Mouse (Mus musculus) lung, embryonic 14.5 days (tissue): ENCODE measurements around the gene Cd48. TPM values are rescaled to one million over a fixed set of nuclear protein-coding genes. Genes with fewer than 3 reads are reported as not detected.

Source experiments
- ATAC-seq: fragments of 200-750 bp; cut with Nextera tagmentation; 2 replicates; pipeline ENCODE4 v1.8.0; 2017; ENCODE audit warnings: mild to moderate bottlenecking, moderate TSS enrichment, moderate library complexity; ENCODE audit not compliant: insufficient read depth
- DNase-seq: peaks from one replicate; pipeline ENCODE4 v3.0.0-alpha.2; 2015
- H3K27ac ChIP-seq: fragments of 300-500 bp; sonication (generic); 2 replicates; pipeline ENCODE4 v1.5.1; 2014; ENCODE audit warnings: low read depth, mild to moderate bottlenecking, moderate library complexity
- H3K27me3 ChIP-seq: fragments of 300-500 bp; sonication (generic); 2 replicates; pipeline ENCODE4 v1.6.1; 2014; ENCODE audit warnings: low read length, control low read depth; ENCODE audit not compliant: insufficient read depth
- H3K36me3 ChIP-seq: fragments of 300-500 bp; sonication (generic); 2 replicates; pipeline ENCODE4 v1.6.1; 2014; ENCODE audit warnings: control low read depth; ENCODE audit not compliant: insufficient read depth
- H3K4me1 ChIP-seq: fragments of 300-500 bp; sonication (generic); 2 replicates; pipeline ENCODE4 v1.6.1; 2014; ENCODE audit warnings: antibody characterized with exemption, control low read depth; ENCODE audit not compliant: insufficient read depth
- H3K4me2 ChIP-seq: fragments of 300-500 bp; sonication (generic); 2 replicates; pipeline ENCODE4 v1.6.1; 2014; ENCODE audit warnings: mild to moderate bottlenecking
- H3K4me3 ChIP-seq: fragments of 300-500 bp; sonication (generic); 2 replicates; pipeline ENCODE4 v1.5.1; 2014; ENCODE audit warnings: low read depth, low read length
- H3K9ac ChIP-seq: fragments of 300-500 bp; sonication (generic); 2 replicates; pipeline ENCODE4 v1.6.1; 2014
- H3K9me3 ChIP-seq: fragments of 300-500 bp; sonication (generic); 2 replicates; pipeline ENCODE4 v1.6.1; 2016; ENCODE audit warnings: low read depth, low read length, control low read depth
- CTCF ChIP-seq: IDR thresholded peaks from 2 replicates; pipeline ENCODE4 v1.5.1; 2016; ENCODE audit warnings: antibody characterized with exemption, low read depth
- WGBS: fragments of 180-500 bp; shearing (Covaris S2); extraction: QIAGEN DNeasy Blood & Tissue Kit; methylation state at CpG from one replicate; pipeline ENCODE4 v1.1.7; 2014; 5-methylcytosine and 5-hydroxymethylcytosine counted together
- microRNA-seq: library from miRNA; unstranded; fragments of <30 nt; microRNA quantifications from one replicate; pipeline ENCODE4, GENCODE M21; 2016; ENCODE audit warnings: borderline number of aligned reads
- polyA plus RNA-seq: library from polyadenylated mRNA; unstranded; fragments of >200 nt; fragmentation: Nextera tagmentation; extraction: Ambion mirVana; gene quantifications from 2 replicates; pipeline ENCODE4 v1.2.1, GENCODE M21; 2014

Cd48 gene
- polyA plus RNA-seq, 1 experiment from 2014 or later, result 3.6 TPM

GRCm38 (mm10) chr1:171748127-171748969, 66.5 kb downstream of the Cd48 start:
- DNase-seq (no peak), ATAC-seq (no peak)
- H3K27me3 ChIP-seq, result no peaks in the 10 kb centered on the region
- H3K9me3 ChIP-seq, result no peaks in the 10 kb centered on the region
- 73% methylated on average over 3 of the region's 3 CpGs for WGBS
- H3K4me2 ChIP-seq, result no peak overlapping the region
- H3K27ac ChIP-seq, result no peak overlapping the region
- H3K4me1 ChIP-seq, result no peaks in the 10 kb centered on the region
- no peaks in the 10 kb centered on the region for H3K36me3 ChIP-seq
- no peak for TF ChIP-seq CTCF
- no peak overlapping the region for H3K4me3 ChIP-seq
- no peak overlapping the region for H3K9ac ChIP-seq

Small RNA genes within 50 kb of the gene (microRNA-seq; reads per million reads assigned to microRNA genes)
- not detected for gene Mir7683

Other genes starting within 250 kb of the Cd48 start
- gene F11r, start 244.5 kb upstream of the Cd48 start, polyA plus RNA-seq, result 83.6 and 91.3 TPM in 2 replicates
- gene Alyref2, start 178.5 kb upstream of the Cd48 start, polyA plus RNA-seq, result 10.1 and 11.0 TPM in 2 replicates
- gene Itln1, start 146.7 kb upstream of the Cd48 start, polyA plus RNA-seq, result not detected in 2 replicates
- 0.31 TPM in 1 of 2 replicates, not detected in the other for gene Cd244a, start 122.8 kb upstream of the Cd48 start, polyA plus RNA-seq
- 0.14 TPM in 1 of 2 replicates, not detected in the other for gene Ly9, start 74.6 kb upstream of the Cd48 start, polyA plus RNA-seq
- 0.20 TPM in 1 of 2 replicates, not detected in the other for gene Slamf7, start 29.0 kb upstream of the Cd48 start, polyA plus RNA-seq
- 0.42 and 1.1 TPM in 2 replicates for gene Slamf1, start 85.1 kb downstream of the Cd48 start, polyA plus RNA-seq
- gene Cd84, start 157.7 kb downstream of the Cd48 start, polyA plus RNA-seq, result 1.6 and 2.0 TPM in 2 replicates
- not detected in 2 replicates for gene Gm10521, start 213.7 kb downstream of the Cd48 start, polyA plus RNA-seq
- 0.18 TPM in 1 of 2 replicates, not detected in the other for gene Slamf6, start 235.5 kb downstream of the Cd48 start, polyA plus RNA-seq